Mouse (Mus musculus) forebrain, embryonic 10.5 days (tissue): Measurements from ENCODE around the gene Mylk. TPM values are rescaled to one million over a fixed set of nuclear protein-coding genes. Genes with fewer than 3 reads are reported as not detected.

ENCODE experiments used
- DNase-seq: peaks from one replicate; pipeline ENCODE4 v3.0.0-alpha.2; 2017; ENCODE audit warnings: low spot score; ENCODE audit errors: extremely low spot score
- H3K27ac ChIP-seq: fragments of 300-500 bp; sonication (generic); 2 replicates; pipeline ENCODE4 v1.5.1; 2016; ENCODE audit warnings: mild to moderate bottlenecking
- H3K27me3 ChIP-seq: fragments of 300-500 bp; sonication (generic); 2 replicates; pipeline ENCODE4 v1.6.1; 2016; ENCODE audit warnings: mild to moderate bottlenecking; ENCODE audit not compliant: poor library complexity, severe bottlenecking
- H3K36me3 ChIP-seq: fragments of 300-500 bp; sonication (generic); replicated peaks from 2 replicates; pipeline ENCODE4 v1.6.1; 2016; ENCODE audit warnings: mild to moderate bottlenecking, moderate library complexity
- H3K4me1 ChIP-seq: fragments of 300-500 bp; sonication (generic); 2 replicates; pipeline ENCODE4 v1.6.1; 2016
- H3K4me3 ChIP-seq: fragments of 300-500 bp; sonication (generic); 2 replicates; pipeline ENCODE4 v1.5.1; 2016; ENCODE audit warnings: mild to moderate bottlenecking, moderate library complexity
- H3K9me3 ChIP-seq: fragments of 300-500 bp; sonication (generic); 2 replicates; pipeline ENCODE4 v1.6.1; 2016; ENCODE audit warnings: mild to moderate bottlenecking, moderate library complexity
- WGBS: fragments of 180-500 bp; shearing (Covaris S2); methylation state at CpG from one replicate; pipeline ENCODE4 v1.1.7; 2016; 5-methylcytosine and 5-hydroxymethylcytosine counted together
- polyA plus RNA-seq: library from polyadenylated mRNA; unstranded; fragments of >200 nt; fragmentation: Nextera tagmentation; extraction: Ambion mirVana; gene quantifications from 2 replicates; pipeline ENCODE4 v1.2.1, GENCODE M21; 2016

The Mylk gene
- polyA plus RNA-seq, 1 experiment from 2014 or later = 5.1 TPM

GRCm38 (mm10) chr16:34816548-34816947 is 71.5 kb downstream of the Mylk start:
- Histone ChIP-seq H3K36me3 (no peaks in the 10 kb centered on the region), H3K27ac (no peak overlapping the region), H3K4me3 (no peak overlapping the region), H3K4me1 (peaks cover 8% of the 10 kb centered on the region), H3K9me3 (no peaks in the 10 kb centered on the region), H3K27me3 (no peaks in the 10 kb centered on the region)
- WGBS = 91% methylated on average over 7 of the region's 7 CpGs
- DNase-seq = no peak

GRCm38 (mm10) chr16:34825111-34825744 is 80.2 kb downstream of the Mylk start:
- Histone ChIP-seq H3K4me1 (peaks cover 7% of the 10 kb centered on the region; the same call in 1 of the 2 replicates), H3K36me3 (no peaks in the 10 kb centered on the region), H3K4me3 (no peak overlapping the region), H3K27ac (no peak overlapping the region), H3K9me3 (no peaks in the 10 kb centered on the region), H3K27me3 (no peaks in the 10 kb centered on the region)
- WGBS = 91% methylated on average over 7 of the region's 7 CpGs
- no peak for DNase-seq

GRCm38 (mm10) chr16:34834477-34834876 is 89.5 kb downstream of the Mylk start:
- no peak for DNase-seq
- Histone ChIP-seq H3K9me3 (no peaks in the 10 kb centered on the region), H3K27me3 (no peaks in the 10 kb centered on the region), H3K36me3 (no peaks in the 10 kb centered on the region), H3K4me3 (no peak overlapping the region), H3K4me1 (no peaks in the 10 kb centered on the region), H3K27ac (no peak overlapping the region)
- WGBS = 73% methylated on average over 1 of the region's 1 CpGs

- Histone ChIP-seq H3K4me1 (0 out of 2 replicates have a peak, but pooled peaks cover 3% of the 10 kb centered on the region), H3K4me3 (no peak overlapping the region), H3K27ac (no peak overlapping the region), H3K36me3 (no peaks in the 10 kb centered on the region), H3K27me3 (no peaks in the 10 kb centered on the region), H3K9me3 (no peaks in the 10 kb centered on the region)
- DNase-seq = no peak
- 86% methylated on average over 7 of the region's 7 CpGs for WGBS
These were observed 94.1 kb downstream of the Mylk start for GRCm38 (mm10) chr16:34839004-34839703.

- Histone ChIP-seq H3K9me3 (no peaks in the 10 kb centered on the region), H3K4me3 (no peak overlapping the region), H3K4me1 (peaks cover 8% of the 10 kb centered on the region), H3K27ac (no peak overlapping the region), H3K36me3 (no peaks in the 10 kb centered on the region), H3K27me3 (no peaks in the 10 kb centered on the region)
- no peak for DNase-seq
- WGBS = 80% methylated on average over 7 of the region's 7 CpGs
These were observed 94.8 kb downstream of the Mylk start for GRCm38 (mm10) chr16:34839704-34840331.

GRCm38 (mm10) chr16:34844783-34845182 is 99.8 kb downstream of the Mylk start:
- 82% methylated on average over 6 of the region's 6 CpGs for WGBS
- no peaks in the 10 kb centered on the region for H3K36me3 ChIP-seq
- no peak overlapping the region for H3K27ac ChIP-seq
- H3K27me3 ChIP-seq = no peaks in the 10 kb centered on the region
- peaks cover 12% of the 10 kb centered on the region for H3K4me1 ChIP-seq
- no peak for DNase-seq
- H3K9me3 ChIP-seq = no peaks in the 10 kb centered on the region
- no peak overlapping the region for H3K4me3 ChIP-seq

- Histone ChIP-seq H3K9me3 (no peaks in the 10 kb centered on the region), H3K4me3 (no peak overlapping the region), H3K36me3 (no peaks in the 10 kb centered on the region), H3K4me1 (peaks cover 11% of the 10 kb centered on the region), H3K27me3 (no peaks in the 10 kb centered on the region), H3K27ac (peak overlapping the region; percentile 18; the same call in 1 of the 2 replicates)
- DNase-seq = no peak
- 73% methylated on average over 3 of the region's 3 CpGs for WGBS
These were observed 102.6 kb downstream of the Mylk start for GRCm38 (mm10) chr16:34847638-34848037.

GRCm38 (mm10) chr16:34854066-34854465 is 109.1 kb downstream of the Mylk start:
- no peaks in the 10 kb centered on the region for H3K36me3 ChIP-seq
- DNase-seq = no peak
- no peaks in the 10 kb centered on the region for H3K4me1 ChIP-seq
- WGBS = 62% methylated on average over 7 of the region's 7 CpGs
- no peaks in the 10 kb centered on the region for H3K9me3 ChIP-seq
- no peak overlapping the region for H3K4me3 ChIP-seq
- no peak overlapping the region for H3K27ac ChIP-seq
- H3K27me3 ChIP-seq = no peaks in the 10 kb centered on the region

GRCm38 (mm10) chr16:34855136-34855535 is 110.1 kb downstream of the Mylk start:
- Histone ChIP-seq H3K4me1 (no peaks in the 10 kb centered on the region), H3K27me3 (no peaks in the 10 kb centered on the region), H3K27ac (no peak overlapping the region), H3K9me3 (no peaks in the 10 kb centered on the region), H3K4me3 (no peak overlapping the region), H3K36me3 (no peaks in the 10 kb centered on the region)
- WGBS = 89% methylated on average over 6 of the region's 6 CpGs
- no peak for DNase-seq

GRCm38 (mm10) chr16:34855751-34856150 is 110.7 kb downstream of the Mylk start:
- no peaks in the 10 kb centered on the region; the same call in 1 of the 2 replicates for H3K36me3 ChIP-seq
- no peaks in the 10 kb centered on the region for H3K9me3 ChIP-seq
- 84% methylated on average over 2 of the region's 2 CpGs for WGBS
- no peaks in the 10 kb centered on the region for H3K27me3 ChIP-seq
- no peak overlapping the region for H3K27ac ChIP-seq
- H3K4me1 ChIP-seq = no peaks in the 10 kb centered on the region
- no peak for DNase-seq
- no peak overlapping the region for H3K4me3 ChIP-seq

- 86% methylated on average over 5 of the region's 5 CpGs for WGBS
- Histone ChIP-seq H3K27me3 (no peaks in the 10 kb centered on the region), H3K4me3 (no peak overlapping the region), H3K36me3 (no peaks in the 10 kb centered on the region; the same call in 1 of the 2 replicates), H3K9me3 (no peaks in the 10 kb centered on the region), H3K4me1 (no peaks in the 10 kb centered on the region), H3K27ac (no peak overlapping the region)
- no peak for DNase-seq
These were observed 112.6 kb downstream of the Mylk start for GRCm38 (mm10) chr16:34857631-34858030.

- H3K4me1 ChIP-seq = no peaks in the 10 kb centered on the region
- H3K4me3 ChIP-seq = no peak overlapping the region
- H3K27me3 ChIP-seq = no peaks in the 10 kb centered on the region
- H3K36me3 ChIP-seq = no peaks in the 10 kb centered on the region; the same call in 1 of the 2 replicates
- H3K27ac ChIP-seq = no peak overlapping the region
- no peaks in the 10 kb centered on the region for H3K9me3 ChIP-seq
- no peak for DNase-seq
- WGBS = 92% methylated on average over 3 of the region's 3 CpGs
These were observed 115.8 kb downstream of the Mylk start for GRCm38 (mm10) chr16:34860761-34861160.
